Mouse (Mus musculus): ENCODE data around the gene Ankrd31. TPM values are rescaled to one million over a fixed set of nuclear protein-coding genes. Genes with fewer than 3 reads are reported as not detected.

Gene Ankrd31
- polyA plus RNA-seq, 1 experiment from 2014 or later, result not detected

DNA sequence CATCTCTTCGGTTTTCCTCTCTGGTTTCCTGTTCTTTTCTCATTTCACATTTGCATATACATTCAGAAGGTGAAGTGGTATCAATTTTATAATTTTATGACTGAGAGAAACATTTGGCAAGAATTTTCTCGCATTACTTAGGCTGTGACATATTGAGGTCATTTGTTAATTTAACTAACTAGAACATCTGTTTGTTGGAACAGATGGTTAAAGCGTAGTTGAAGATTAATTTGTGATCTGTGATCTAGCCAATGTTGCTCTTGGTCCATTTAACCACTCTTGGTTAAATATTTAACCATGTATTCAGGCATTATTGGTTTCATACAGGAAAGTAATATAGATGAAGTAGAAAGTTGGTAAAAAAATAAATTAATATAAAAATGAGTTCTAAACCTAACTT is 47.2 kb downstream of the Ankrd31 start:
- H3K9ac ChIP-seq (ENCODE audit: low read length), result no peak overlapping the region
- 82% methylated on average over 3 of the region's 3 CpGs for WGBS
- H3K36me3 ChIP-seq (ENCODE audit: control insufficient read depth, insufficient read depth, low read length), result no peaks in the 10 kb centered on the region
- no peak overlapping the region for H3K4me2 ChIP-seq (ENCODE audit: low read depth)
- H3K27ac ChIP-seq (ENCODE audit: low read depth, low read length), result no peak overlapping the region
- ATAC-seq (ENCODE audit: insufficient read depth, low FRiP score, low TSS enrichment) (no peak), DNase-seq (ENCODE audit: low spot score) (no peak)
- H3K27me3 ChIP-seq (ENCODE audit: control insufficient read depth, insufficient read depth, low read length), result no peaks in the 10 kb centered on the region
- H3K4me3 ChIP-seq (ENCODE audit: low read depth, low read length), result no peak overlapping the region
- no peaks in the 10 kb centered on the region for H3K4me1 ChIP-seq (ENCODE audit: control insufficient read depth, insufficient read depth, low read length)
- no peaks in the 10 kb centered on the region for H3K9me3 ChIP-seq (ENCODE audit: control insufficient read depth, low read length)

DNA sequence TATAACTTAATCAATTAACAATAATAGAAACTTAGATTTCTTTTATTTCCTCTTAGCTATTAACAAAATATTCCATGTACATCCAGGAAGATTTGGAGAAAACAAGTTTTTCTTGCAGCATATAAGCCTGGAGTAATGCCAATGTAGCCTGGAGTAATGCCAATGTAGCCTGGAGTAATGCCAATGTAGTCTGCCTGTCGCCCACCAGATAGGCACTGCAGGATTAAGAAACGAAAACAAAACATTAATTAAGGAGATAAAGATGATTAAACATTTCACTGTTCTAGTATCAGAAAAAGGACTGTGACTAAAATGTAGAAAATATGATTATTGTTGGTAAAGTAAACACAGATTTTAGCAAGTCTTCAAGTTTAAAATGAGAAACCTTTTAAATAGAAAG is 49.4 kb downstream of the Ankrd31 start:
- ATAC-seq (ENCODE audit: insufficient read depth, low FRiP score, low TSS enrichment) (no peak), DNase-seq (ENCODE audit: low spot score) (no peak)
- no peak overlapping the region for H3K4me3 ChIP-seq (ENCODE audit: low read depth, low read length)
- H3K36me3 ChIP-seq (ENCODE audit: control insufficient read depth, insufficient read depth, low read length), result no peaks in the 10 kb centered on the region
- no peak overlapping the region for H3K9ac ChIP-seq (ENCODE audit: low read length)
- H3K9me3 ChIP-seq (ENCODE audit: control insufficient read depth, low read length), result no peaks in the 10 kb centered on the region
- H3K27me3 ChIP-seq (ENCODE audit: control insufficient read depth, insufficient read depth, low read length), result no peaks in the 10 kb centered on the region
- 83% methylated on average over 2 of the region's 2 CpGs for WGBS
- no peak overlapping the region for H3K27ac ChIP-seq (ENCODE audit: low read depth, low read length)
- no peaks in the 10 kb centered on the region for H3K4me1 ChIP-seq (ENCODE audit: control insufficient read depth, insufficient read depth, low read length)
- no peak overlapping the region for H3K4me2 ChIP-seq (ENCODE audit: low read depth)

DNA sequence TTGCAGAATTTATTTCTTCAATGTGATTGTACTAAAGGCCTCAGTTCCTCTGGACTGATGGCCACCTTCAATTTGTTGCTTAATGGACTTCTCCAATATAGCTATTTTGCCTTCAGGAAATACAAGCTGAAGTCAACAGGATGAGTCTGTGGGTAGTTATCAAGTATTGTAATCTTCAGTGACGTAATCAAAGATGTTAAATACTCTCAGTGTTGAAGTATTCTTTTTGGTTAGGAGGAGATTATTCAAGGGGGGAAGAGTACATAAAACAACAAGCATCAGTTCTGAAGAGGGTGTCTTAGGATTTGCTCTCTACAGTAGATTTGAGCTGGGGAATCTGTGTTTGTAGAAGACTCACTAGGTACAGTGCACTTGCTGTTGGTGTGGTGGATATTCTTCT is 101.7 kb downstream of the Ankrd31 start:
- DNase-seq (ENCODE audit: low spot score) (no peak), ATAC-seq (ENCODE audit: insufficient read depth, low FRiP score, low TSS enrichment) (no peak)
- no peaks in the 10 kb centered on the region for H3K9me3 ChIP-seq (ENCODE audit: control insufficient read depth, low read length)
- H3K4me3 ChIP-seq (ENCODE audit: low read depth, low read length), result no peak overlapping the region
- WGBS, result 82% methylated on average over 1 of the region's 1 CpGs
- H3K4me2 ChIP-seq (ENCODE audit: low read depth), result no peak overlapping the region
- H3K27me3 ChIP-seq (ENCODE audit: control insufficient read depth, insufficient read depth, low read length), result no peaks in the 10 kb centered on the region
- no peaks in the 10 kb centered on the region for H3K4me1 ChIP-seq (ENCODE audit: control insufficient read depth, insufficient read depth, low read length)
- no peak overlapping the region for H3K9ac ChIP-seq (ENCODE audit: low read length)
- no peak overlapping the region for H3K27ac ChIP-seq (ENCODE audit: low read depth, low read length)
- no peaks in the 10 kb centered on the region for H3K36me3 ChIP-seq (ENCODE audit: control insufficient read depth, insufficient read depth, low read length)

DNA sequence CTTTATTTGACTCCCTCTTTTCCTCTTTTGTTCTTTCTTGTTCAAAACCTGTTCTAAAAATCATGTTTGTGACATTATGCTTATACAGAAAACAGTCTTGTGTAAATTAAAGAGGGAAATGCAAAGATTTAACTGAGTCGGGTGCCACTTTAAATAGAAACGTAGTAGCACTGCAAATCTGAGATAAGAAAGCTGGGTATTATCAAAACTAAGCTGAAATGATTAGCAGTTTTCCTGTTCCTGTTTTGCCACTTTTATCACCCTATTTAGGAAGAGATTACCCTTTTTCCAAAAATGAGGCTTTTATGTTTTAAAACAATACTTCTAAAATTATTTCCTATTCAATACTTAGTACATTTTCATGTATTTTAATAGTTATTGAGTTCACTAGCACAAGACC is 104.1 kb downstream of the Ankrd31 start:
- ATAC-seq (ENCODE audit: insufficient read depth, low FRiP score, low TSS enrichment) (no peak), DNase-seq (ENCODE audit: low spot score) (no peak)
- Histone ChIP-seq H3K9me3 (ENCODE audit: control insufficient read depth, low read length) (no peaks in the 10 kb centered on the region), H3K4me2 (ENCODE audit: low read depth) (no peak overlapping the region), H3K9ac (ENCODE audit: low read length) (no peak overlapping the region), H3K27ac (ENCODE audit: low read depth, low read length) (no peak overlapping the region), H3K36me3 (ENCODE audit: control insufficient read depth, insufficient read depth, low read length) (no peaks in the 10 kb centered on the region), H3K4me1 (ENCODE audit: control insufficient read depth, insufficient read depth, low read length) (no peaks in the 10 kb centered on the region), H3K4me3 (ENCODE audit: low read depth, low read length) (no peak overlapping the region), H3K27me3 (ENCODE audit: control insufficient read depth, insufficient read depth, low read length) (no peaks in the 10 kb centered on the region)
- WGBS, result 75% methylated on average over 2 of the region's 2 CpGs

DNA sequence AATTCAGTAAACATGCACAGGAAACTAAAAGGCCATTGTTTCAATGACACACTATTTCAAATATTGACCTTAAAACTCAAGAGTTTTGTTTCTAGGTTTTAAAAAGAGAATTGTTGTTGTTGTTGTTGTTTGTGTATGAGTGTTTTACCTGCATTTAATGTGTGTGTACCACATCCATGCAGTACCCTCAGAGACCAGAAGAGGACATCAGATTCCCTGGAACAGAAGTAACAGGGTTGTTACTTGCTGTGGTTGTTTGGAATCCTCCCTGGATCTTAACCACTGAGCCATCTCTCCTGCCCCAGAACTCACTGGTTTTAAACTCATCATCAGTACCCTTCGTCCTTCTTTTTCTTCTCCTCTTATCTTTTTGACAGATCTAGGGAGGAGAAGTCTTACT is 105.2 kb downstream of the Ankrd31 start:
- Histone ChIP-seq H3K9me3 (ENCODE audit: control insufficient read depth, low read length) (no peaks in the 10 kb centered on the region), H3K4me3 (ENCODE audit: low read depth, low read length) (no peak overlapping the region), H3K36me3 (ENCODE audit: control insufficient read depth, insufficient read depth, low read length) (no peaks in the 10 kb centered on the region), H3K27me3 (ENCODE audit: control insufficient read depth, insufficient read depth, low read length) (no peaks in the 10 kb centered on the region), H3K4me1 (ENCODE audit: control insufficient read depth, insufficient read depth, low read length) (no peaks in the 10 kb centered on the region), H3K4me2 (ENCODE audit: low read depth) (no peak overlapping the region), H3K27ac (ENCODE audit: low read depth, low read length) (no peak overlapping the region), H3K9ac (ENCODE audit: low read length) (no peak overlapping the region)
- ATAC-seq (ENCODE audit: insufficient read depth, low FRiP score, low TSS enrichment), result no peak
- WGBS, result 67% methylated on average over 1 of the region's 1 CpGs
- no peak for DNase-seq (ENCODE audit: low spot score)

DNA sequence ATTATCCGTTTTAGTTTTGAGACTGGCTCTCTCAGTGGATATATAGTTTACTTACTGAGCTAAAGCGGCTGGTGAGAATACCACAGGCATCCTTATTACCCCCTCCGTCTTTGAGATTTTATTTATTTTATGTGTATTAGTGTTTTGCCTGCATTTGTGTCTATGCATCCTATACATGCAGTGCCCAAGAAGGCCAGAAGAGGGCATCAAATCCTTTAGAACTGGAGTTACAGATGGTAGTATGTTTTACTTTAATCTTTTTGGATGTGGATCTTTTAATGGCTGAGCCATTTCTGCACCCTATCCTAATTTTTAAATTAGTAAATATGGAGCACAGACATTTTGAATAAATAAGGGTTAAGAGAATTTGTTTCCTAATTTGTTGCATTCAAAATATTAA is 107.1 kb downstream of the Ankrd31 start:
- WGBS, result 24% methylated on average over 3 of the region's 3 CpGs
- Histone ChIP-seq H3K4me1 (ENCODE audit: control insufficient read depth, insufficient read depth, low read length) (no peaks in the 10 kb centered on the region), H3K4me2 (ENCODE audit: low read depth) (no peak overlapping the region), H3K9ac (ENCODE audit: low read length) (no peak overlapping the region), H3K27ac (ENCODE audit: low read depth, low read length) (no peak overlapping the region), H3K27me3 (ENCODE audit: control insufficient read depth, insufficient read depth, low read length) (no peaks in the 10 kb centered on the region), H3K36me3 (ENCODE audit: control insufficient read depth, insufficient read depth, low read length) (no peaks in the 10 kb centered on the region), H3K4me3 (ENCODE audit: low read depth, low read length) (no peak overlapping the region), H3K9me3 (ENCODE audit: control insufficient read depth, low read length) (no peaks in the 10 kb centered on the region)
- ATAC-seq (ENCODE audit: insufficient read depth, low FRiP score, low TSS enrichment), result no peak
- peak; percentile 68 for DNase-seq (ENCODE audit: low spot score)

DNA sequence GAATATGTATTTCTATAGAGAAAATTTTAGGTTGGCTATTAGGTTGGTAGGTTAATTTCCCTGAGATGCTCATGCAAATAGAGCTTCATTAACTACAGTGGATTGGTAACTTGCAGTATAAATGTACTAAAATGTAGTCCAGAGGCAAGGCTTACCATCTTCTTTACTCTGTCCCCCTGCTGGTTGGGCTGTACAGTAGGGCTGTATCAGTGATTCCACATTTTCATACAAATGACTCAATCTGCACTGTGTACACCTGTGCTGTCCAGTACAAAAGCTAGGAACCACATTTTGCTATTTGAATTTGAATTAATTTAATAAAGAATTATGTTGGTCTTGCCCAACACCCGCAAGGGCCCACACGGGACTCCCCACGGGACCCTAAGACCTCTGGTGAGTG is 111.1 kb downstream of the Ankrd31 start:
- no peak overlapping the region for H3K9ac ChIP-seq (ENCODE audit: low read length)
- no peak for ATAC-seq (ENCODE audit: insufficient read depth, low FRiP score, low TSS enrichment)
- 96% methylated on average over 3 of the region's 3 CpGs for WGBS
- no peak overlapping the region for H3K4me3 ChIP-seq (ENCODE audit: low read depth, low read length)
- H3K4me1 ChIP-seq (ENCODE audit: control insufficient read depth, insufficient read depth, low read length), result no peaks in the 10 kb centered on the region
- no peaks in the 10 kb centered on the region for H3K27me3 ChIP-seq (ENCODE audit: control insufficient read depth, insufficient read depth, low read length)
- H3K9me3 ChIP-seq (ENCODE audit: control insufficient read depth, low read length), result no peaks in the 10 kb centered on the region
- no peak for DNase-seq (ENCODE audit: low spot score)
- H3K4me2 ChIP-seq (ENCODE audit: low read depth), result no peak overlapping the region
- no peak overlapping the region for H3K27ac ChIP-seq (ENCODE audit: low read depth, low read length)
- no peaks in the 10 kb centered on the region for H3K36me3 ChIP-seq (ENCODE audit: control insufficient read depth, insufficient read depth, low read length)

DNA sequence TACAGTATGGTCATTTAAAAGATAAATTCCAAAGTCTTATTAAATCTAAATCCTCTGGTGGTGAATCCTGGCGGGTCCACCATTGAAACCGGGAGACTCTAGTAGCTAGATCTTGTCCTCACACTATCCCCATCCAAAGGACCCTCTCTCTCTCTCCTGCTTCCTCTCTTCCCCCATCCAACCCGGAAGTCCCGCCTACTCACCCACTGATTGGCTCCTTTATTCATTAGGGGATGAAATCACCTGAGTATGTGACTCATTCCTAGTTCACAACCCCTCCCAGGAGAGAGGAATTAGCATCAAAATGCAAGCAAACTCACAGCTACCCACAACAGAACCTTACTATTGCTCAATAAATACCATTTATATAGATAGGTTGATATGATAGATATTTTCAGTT is 122.7 kb downstream of the Ankrd31 start:
- H3K4me3 ChIP-seq (ENCODE audit: low read depth, low read length), result no peak overlapping the region
- no peak overlapping the region for H3K9ac ChIP-seq (ENCODE audit: low read length)
- no peaks in the 10 kb centered on the region for H3K4me1 ChIP-seq (ENCODE audit: control insufficient read depth, insufficient read depth, low read length)
- no peaks in the 10 kb centered on the region for H3K27me3 ChIP-seq (ENCODE audit: control insufficient read depth, insufficient read depth, low read length)
- whole genome bisulfite sequencing, result 82% methylated on average over 4 of the region's 4 CpGs
- H3K36me3 ChIP-seq (ENCODE audit: control insufficient read depth, insufficient read depth, low read length), result no peaks in the 10 kb centered on the region
- DNase-seq (ENCODE audit: low spot score) (no peak), ATAC-seq (ENCODE audit: insufficient read depth, low FRiP score, low TSS enrichment) (no peak)
- no peak overlapping the region for H3K27ac ChIP-seq (ENCODE audit: low read depth, low read length)
- no peaks in the 10 kb centered on the region for H3K9me3 ChIP-seq (ENCODE audit: control insufficient read depth, low read length)
- H3K4me2 ChIP-seq (ENCODE audit: low read depth), result no peak overlapping the region

DNA sequence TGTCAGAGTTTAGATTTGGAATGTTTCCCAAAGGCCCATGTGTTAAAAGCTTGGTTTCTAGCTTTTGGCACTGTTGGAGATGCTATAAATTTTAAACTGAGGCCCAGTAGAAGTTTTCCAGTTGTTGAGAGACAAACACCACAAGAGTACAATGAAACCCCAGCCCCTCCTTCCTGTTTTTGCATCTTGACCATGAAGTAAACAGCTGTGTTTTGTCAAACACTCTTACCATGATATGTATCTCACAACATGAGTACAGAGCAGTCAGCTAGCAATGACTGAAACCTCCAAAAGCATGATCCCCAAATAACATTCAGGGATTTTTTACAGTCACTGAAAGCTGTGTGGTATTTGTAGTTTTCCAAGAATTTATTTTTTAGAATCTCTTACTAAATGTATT is 126.0 kb downstream of the Ankrd31 start:
- DNase-seq (ENCODE audit: low spot score), result no peak
- Histone ChIP-seq H3K9me3 (ENCODE audit: control insufficient read depth, low read length) (no peaks in the 10 kb centered on the region), H3K27ac (ENCODE audit: low read depth, low read length) (no peak overlapping the region), H3K4me3 (ENCODE audit: low read depth, low read length) (no peak overlapping the region), H3K27me3 (ENCODE audit: control insufficient read depth, insufficient read depth, low read length) (no peaks in the 10 kb centered on the region), H3K4me2 (ENCODE audit: low read depth) (no peak overlapping the region), H3K4me1 (ENCODE audit: control insufficient read depth, insufficient read depth, low read length) (no peaks in the 10 kb centered on the region), H3K9ac (ENCODE audit: low read length) (no peak overlapping the region), H3K36me3 (ENCODE audit: control insufficient read depth, insufficient read depth, low read length) (no peaks in the 10 kb centered on the region)
- no peak for ATAC-seq (ENCODE audit: insufficient read depth, low FRiP score, low TSS enrichment)

Measured in neural tube, embryonic 11.5 days (tissue).